Mouse (Mus musculus): Measurements from ENCODE around the gene Hpse2.
"Not testable (repeated sequence)": the region's sequence is repeated elsewhere in the genome, so short reads cannot be mapped to it uniquely, and the experiment has no call there.

The Hpse2 gene

DNA sequence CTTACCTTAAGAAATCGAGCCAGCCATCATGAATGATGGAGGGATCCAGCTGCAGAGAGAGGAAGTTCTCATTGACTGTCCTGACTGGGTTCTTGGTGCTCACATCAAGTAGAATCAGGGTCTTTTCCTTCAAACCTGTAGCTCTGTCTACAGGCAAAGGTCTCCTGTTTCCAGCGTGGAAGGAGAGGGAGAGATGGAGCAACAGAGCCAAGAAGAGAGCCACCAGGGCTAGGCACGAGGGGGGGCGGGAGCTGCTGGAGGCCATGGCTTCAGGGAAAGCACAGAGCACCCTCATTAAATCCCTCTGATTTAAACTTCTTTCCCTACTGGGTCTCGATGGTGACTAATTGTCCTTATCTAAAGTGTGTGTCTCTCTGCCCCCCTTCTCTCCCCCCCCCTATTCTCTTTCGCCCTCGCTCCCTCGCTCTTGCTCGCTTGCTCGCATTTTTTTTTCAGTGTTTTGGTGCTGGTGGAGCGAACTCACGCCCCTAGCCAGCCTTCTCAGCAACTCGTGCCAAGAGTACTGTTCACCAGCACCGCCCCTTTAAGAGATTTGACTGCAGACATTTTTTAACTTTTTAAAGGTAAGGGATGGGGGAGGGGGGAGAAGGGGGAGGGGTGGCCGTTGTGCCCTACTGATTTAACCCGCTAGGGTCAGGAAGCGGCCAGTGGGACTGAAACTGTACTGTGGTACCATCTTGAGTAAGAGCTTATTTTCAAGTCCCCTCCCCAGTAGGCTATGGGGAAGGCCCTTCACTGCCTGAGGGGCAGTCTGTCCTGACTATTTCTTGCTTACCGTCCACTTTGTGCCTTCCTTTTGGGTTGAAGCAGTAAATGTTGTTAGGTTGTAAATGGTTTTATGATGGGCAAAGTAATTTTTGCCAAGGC, at the start of gene Hpse2:
Hpse2 (minus strand) TSS at position 339 of the 888 bp plus-strand sequence.
- peak; percentile 17 for DNase-seq (ENCODE audit: low read depth, low spot score)

GRCm38 (mm10) chr19:43427446-43428224, 39.5 kb upstream of the Hpse2 start:
- DNase-seq (ENCODE audit: low read depth, low spot score), result peak; percentile 52

DNA sequence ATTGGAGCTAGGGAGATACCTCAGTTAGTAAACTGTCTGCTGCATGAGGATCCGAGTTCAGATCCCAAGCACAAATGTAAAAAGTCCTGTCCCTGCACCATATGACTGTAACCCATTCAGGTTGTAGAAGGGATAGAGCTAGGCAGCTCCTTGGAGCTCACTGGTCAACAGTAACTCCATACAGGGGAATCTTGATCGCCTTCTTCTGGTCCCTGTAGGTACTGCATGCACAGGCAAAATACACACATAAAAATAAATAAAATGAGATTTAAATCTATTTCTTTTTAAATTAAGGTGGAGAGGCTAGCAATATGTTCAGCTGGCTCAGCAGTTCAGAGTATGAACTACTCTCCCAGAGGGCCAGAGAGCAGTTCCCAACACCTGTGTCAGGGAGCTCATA, 35.9 kb upstream of the Hpse2 start:
- peak; percentile 47 for DNase-seq (ENCODE audit: low read depth, low spot score)

GRCm38 (mm10) chr19:43420506-43420905, 32.4 kb upstream of the Hpse2 start:
- no peak for DNase-seq (ENCODE audit: low read depth, low spot score)

GRCm38 (mm10) chr19:43415565-43415964, 27.4 kb upstream of the Hpse2 start:
- DNase-seq (ENCODE audit: low read depth, low spot score), result no peak

GRCm38 (mm10) chr19:43407181-43407580, 19.0 kb upstream of the Hpse2 start:
- DNase-seq (ENCODE audit: low read depth, low spot score), result no peak

DNA sequence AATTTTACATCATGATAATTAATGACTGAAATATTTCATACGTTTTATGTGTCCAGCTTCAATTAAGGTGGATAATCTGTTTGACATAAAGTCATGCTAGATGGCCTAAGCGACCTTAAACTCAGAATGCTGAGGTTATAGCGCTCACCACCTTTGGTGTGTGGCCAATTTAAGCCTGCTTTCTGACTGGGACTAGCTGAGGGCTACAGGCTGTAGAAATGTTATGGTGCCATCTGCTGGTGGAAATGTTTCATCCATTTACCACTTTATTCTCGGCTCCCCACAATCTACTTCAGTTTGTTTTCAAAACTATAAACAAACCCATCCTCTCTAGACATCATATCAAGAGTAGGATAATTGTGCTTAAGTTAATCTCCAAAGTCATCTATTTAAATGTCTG, 8.2 kb upstream of the Hpse2 start:
- peak; percentile 62 for DNase-seq (ENCODE audit: low read depth, low spot score)

DNA sequence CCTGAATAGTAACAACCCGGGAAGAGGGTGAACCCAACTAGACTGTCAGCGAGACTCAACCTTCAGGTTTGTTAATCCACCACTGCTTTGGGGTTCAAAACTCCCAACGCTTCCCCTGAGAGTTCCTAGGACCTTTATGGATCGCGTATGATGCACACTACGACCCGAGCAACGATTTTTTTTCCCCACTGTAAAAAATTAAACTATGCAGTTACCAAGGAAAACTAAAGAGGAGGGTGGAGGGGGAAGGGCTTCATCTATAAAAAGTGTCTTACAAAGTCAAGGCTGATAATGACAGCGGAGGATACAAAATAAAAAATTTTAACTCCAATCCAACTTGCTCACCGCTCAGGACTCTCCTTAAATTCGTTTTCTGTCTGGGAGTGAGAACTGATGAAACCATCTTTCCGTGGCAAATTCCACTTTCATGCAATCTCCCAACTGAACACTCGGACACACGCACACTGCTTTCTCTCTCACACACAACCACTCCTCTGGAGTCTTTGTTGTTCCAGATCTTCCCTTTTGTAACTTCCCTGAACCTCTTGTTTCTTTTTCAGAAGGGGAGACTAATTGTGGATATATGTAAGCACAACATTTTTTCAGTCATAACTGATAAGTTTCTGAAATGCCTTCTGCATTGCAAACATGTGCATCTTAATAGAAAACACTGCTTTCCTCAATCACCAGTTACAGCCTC, 934 bp downstream of the Hpse2 start:
- no peak for DNase-seq (ENCODE audit: low read depth, low spot score)

DNA sequence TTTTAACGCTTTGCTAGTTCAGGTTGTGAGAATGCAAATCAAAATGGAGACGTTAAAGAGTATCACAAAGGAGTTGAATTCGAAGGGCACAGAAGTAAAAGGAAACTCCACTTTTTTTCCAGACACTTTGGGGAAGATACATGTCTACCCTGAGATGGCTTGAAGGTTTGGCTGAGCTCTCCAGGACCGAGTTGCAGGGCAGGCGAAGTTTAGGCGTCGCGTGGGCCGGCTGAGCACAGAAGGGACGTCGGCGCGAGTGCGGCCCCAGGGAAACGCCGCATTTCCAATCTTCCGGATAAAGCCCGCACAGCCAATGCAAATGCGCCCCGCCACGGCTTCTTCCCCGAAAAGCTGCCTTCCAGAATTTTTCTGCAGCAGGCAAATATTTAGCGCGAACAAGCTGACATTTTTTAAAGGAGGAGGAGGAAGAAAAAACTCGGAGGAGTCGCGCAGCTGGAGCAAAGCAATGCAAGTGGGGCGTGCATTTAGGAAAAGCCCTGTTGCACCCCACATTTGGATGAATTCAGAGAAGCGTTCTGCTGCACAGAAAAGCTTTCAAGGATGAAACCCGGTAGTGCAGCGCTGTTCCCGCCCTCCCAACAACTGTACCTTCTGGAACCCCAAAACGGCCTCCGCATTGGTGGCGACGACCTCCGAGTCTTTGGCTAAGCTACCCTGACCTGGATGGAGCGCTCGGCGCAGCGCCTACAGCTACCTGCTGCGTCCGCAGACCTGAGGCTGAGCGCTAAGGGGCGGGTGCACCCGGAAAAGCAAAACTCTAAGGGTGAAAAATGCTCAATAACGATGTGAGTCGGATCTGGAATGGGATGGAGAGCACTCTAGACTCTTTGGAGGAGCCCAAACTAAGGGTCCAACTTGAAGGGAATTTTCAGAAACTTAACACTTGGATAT, 1.9 kb downstream of the Hpse2 start:
- peak; percentile 50 for DNase-seq (ENCODE audit: low read depth, low spot score)

GRCm38 (mm10) chr19:43385451-43385850, 2.7 kb downstream of the Hpse2 start:
- peak; percentile 37 for DNase-seq (ENCODE audit: low read depth, low spot score)

DNA sequence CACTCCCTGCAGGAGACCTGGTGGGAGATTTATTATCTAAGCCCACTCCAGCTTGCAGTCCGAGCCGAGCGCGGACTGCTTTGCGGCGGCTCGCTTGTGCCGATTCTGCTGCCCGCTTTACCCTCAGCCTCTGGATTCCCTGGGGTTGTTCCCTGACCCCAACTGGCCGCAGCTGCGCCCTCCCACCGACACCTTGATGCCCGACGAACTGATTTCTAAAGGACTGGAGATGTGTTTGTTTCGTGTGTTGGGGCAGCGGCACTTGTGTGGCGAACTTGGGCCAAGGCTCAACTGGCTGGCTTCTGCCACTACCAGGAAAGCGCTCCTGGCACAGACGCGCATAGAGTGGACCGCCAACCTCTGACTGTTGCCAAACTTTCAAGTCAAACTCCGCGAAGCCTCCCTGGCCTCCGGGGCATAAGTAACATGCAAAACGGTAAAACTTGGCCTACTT, 3.1 kb downstream of the Hpse2 start:
- peak; percentile 57 for DNase-seq (ENCODE audit: low read depth, low spot score)

GRCm38 (mm10) chr19:43384346-43384977, 3.7 kb downstream of the Hpse2 start:
- DNase-seq (ENCODE audit: low read depth, low spot score), result peak; percentile 40

DNA sequence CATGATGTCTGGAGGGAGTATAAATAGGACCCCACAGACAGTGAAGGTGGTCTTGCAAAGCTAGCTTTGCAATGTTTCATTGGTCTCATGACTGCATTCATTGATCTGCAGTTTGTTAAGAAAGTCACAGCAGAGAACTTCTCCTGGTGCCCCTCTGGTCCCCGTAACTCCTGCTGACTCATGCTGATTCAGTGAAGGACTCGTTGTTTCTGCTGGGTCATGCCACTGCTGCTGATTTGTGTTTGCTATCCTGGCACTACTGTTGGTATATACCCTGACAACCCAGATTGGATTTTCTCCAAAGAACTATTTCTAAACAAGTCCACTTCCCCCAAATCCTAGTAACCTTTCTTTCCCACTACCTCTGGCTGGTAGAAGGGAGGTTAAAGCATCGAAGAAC, 29.3 kb downstream of the Hpse2 start:
- peak; percentile 2 for DNase-seq (ENCODE audit: low read depth, low spot score)

- DNase-seq (ENCODE audit: low read depth, low spot score), result peak; percentile 20
Observed at GRCm38 (mm10) chr19:43311125-43311524, 77.0 kb downstream of the Hpse2 start.

- peak; percentile 25 for DNase-seq (ENCODE audit: low read depth, low spot score)
Observed at GRCm38 (mm10) chr19:43306756-43307155, 81.4 kb downstream of the Hpse2 start.

DNA sequence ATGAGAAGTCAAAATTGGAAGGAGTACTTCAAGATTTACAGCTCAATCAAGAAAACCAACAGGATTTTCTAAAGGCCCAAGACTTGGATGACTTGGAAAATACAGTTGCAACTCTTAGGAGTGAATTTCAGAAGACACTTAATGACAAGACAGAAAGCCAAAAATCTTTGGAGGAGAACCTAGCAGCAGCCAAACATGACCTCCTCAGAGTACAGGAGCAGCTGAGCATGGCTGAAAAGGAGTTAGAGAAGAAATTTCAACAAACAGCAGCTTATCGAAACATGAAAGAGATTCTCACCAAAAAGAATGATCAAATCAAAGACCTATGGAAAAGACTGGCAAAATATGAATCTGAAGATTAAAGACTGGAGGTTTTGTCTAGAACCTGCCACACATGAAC, 106.8 kb downstream of the Hpse2 start:
- DNase-seq (ENCODE audit: low read depth, low spot score), result not testable (repeated sequence)

GRCm38 (mm10) chr19:43243993-43244392, 144.2 kb downstream of the Hpse2 start:
- no peak for DNase-seq (ENCODE audit: low read depth, low spot score)

DNA sequence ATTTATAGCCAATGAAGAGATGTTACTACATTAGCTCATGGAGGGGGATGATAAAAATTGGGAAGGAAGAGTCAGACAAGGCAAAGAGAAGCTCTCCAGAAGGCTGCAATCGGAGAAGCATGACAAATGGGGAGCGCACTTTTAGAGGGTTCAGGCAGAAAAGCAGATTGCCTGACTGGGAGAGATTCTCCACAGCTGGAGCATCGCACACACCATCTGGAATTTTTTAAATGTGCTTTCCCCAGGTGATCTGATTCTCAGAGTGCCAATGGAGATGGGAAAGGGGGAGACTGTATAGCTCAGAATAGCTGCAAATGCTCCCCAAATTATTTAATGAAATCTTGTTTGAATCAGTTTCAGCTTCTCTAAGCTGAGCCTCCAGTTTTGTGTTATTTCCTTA, 156.4 kb downstream of the Hpse2 start:
- DNase-seq (ENCODE audit: low read depth, low spot score), result no peak

DNA sequence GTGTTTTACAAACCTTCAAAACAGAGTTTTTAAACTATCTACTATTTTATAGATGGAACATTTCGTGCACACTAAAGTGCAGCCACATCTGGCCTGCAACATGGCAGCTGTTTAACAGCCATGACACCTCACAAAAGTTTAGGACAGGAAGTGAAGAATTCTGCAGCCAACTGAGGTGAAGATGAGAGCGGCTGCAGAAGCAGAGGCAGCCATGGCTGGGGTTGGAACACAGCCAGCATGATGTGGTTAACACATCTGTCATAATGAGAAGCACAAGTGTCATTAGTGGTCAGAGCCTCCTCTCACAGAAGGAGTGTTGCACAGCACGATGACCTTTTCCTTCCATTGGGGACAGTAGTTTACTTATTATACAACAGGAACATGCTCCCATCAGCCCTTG, 194.6 kb downstream of the Hpse2 start:
- DNase-seq (ENCODE audit: low read depth, low spot score), result no peak

DNA sequence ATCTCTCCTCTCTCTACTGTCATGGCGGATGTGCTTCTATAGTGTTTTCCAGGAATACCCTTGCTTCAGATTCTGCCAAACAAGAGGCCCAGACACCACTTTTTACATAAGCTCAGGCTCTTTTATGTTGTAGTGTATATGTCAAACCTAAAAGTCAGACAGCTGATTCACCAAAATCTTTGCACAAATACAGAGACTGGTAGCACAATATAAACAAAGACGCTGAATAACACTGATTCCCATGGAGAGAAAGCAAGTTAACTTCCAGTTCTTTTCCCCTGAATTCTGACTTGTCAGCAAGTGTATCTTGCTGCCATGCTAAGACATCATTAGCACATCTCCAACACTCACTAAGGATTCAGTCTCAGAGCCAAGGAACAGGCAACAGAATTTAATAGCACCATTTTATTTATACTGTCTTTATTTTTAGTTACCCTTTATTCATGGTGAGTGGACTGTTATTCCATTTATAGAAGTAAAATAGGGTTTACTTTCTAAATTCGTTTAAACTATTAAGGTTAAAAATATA, 212.7 kb downstream of the Hpse2 start:
- DNase-seq (ENCODE audit: low read depth, low spot score), result no peak

Measured in ZHBTc4 (cell line).